Mouse (Mus musculus): ENCODE measurements around the gene Prkce. TPM values are rescaled to one million over a fixed set of nuclear protein-coding genes. Genes with fewer than 3 reads are reported as not detected.

Gene Prkce
- polyA plus RNA-seq, 1 experiment from 2014 or later = 2.0 TPM

GRCm38 (mm10) chr17:86187777-86188176, 20.2 kb downstream of the Prkce start:
- Histone ChIP-seq H3K4me2 (ENCODE audit: low read depth, low read length) (0 out of 2 replicates have a peak overlapping the region, but pooled peaks have one; percentile 13), H3K36me3 (replicated peaks; ENCODE audit: insufficient read depth, low read length) (no peaks in the 10 kb centered on the region), H3K4me3 (ENCODE audit: low read depth, low read length) (no peak overlapping the region), H3K9ac (replicated peaks) (no peak overlapping the region), H3K4me1 (ENCODE audit: insufficient read depth) (peaks cover 20% of the 10 kb centered on the region), H3K27ac (ENCODE audit: low read depth) (no peak overlapping the region), H3K9me3 (ENCODE audit: low read length) (no peaks in the 10 kb centered on the region), H3K27me3 (ENCODE audit: insufficient read depth, low read length) (no peaks in the 10 kb centered on the region)
- peak; percentile 45 for ATAC-seq
- WGBS (ENCODE audit: insufficient replicate concordance) = 26% methylated on average over 1 of the region's 1 CpGs
- TF ChIP-seq EP300 (IDR thresholded peaks at IDR 0.05; ENCODE audit: low read depth) (no peak), CTCF (IDR thresholded peaks at IDR 0.05; ENCODE audit: low read depth) (no peak)
- no peak for DNase-seq

- Histone ChIP-seq H3K36me3 (replicated peaks; ENCODE audit: insufficient read depth, low read length) (no peaks in the 10 kb centered on the region), H3K27ac (ENCODE audit: low read depth) (no peak overlapping the region), H3K9ac (replicated peaks) (no peak overlapping the region), H3K9me3 (ENCODE audit: low read length) (no peaks in the 10 kb centered on the region), H3K4me3 (ENCODE audit: low read depth, low read length) (no peak overlapping the region), H3K4me2 (ENCODE audit: low read depth, low read length) (no peak overlapping the region), H3K27me3 (ENCODE audit: insufficient read depth, low read length) (no peaks in the 10 kb centered on the region), H3K4me1 (ENCODE audit: insufficient read depth) (0 out of 2 replicates have a peak, but pooled peaks cover 4% of the 10 kb centered on the region)
- DNase-seq = no peak
- no peak for ATAC-seq
- TF ChIP-seq CTCF (IDR thresholded peaks at IDR 0.05; ENCODE audit: low read depth) (no peak), EP300 (IDR thresholded peaks at IDR 0.05; ENCODE audit: low read depth) (no peak)
- WGBS (ENCODE audit: insufficient replicate concordance) = 81% methylated on average over 6 of the region's 6 CpGs
Measured at GRCm38 (mm10) chr17:86193979-86194378, 26.4 kb downstream of the Prkce start.

GRCm38 (mm10) chr17:86194921-86195320, 27.3 kb downstream of the Prkce start:
- Histone ChIP-seq H3K9ac (replicated peaks) (no peak overlapping the region), H3K36me3 (replicated peaks; ENCODE audit: insufficient read depth, low read length) (no peaks in the 10 kb centered on the region), H3K9me3 (ENCODE audit: low read length) (no peaks in the 10 kb centered on the region), H3K4me2 (ENCODE audit: low read depth, low read length) (no peak overlapping the region), H3K4me3 (ENCODE audit: low read depth, low read length) (no peak overlapping the region), H3K4me1 (ENCODE audit: insufficient read depth) (0 out of 2 replicates have a peak, but pooled peaks cover 4% of the 10 kb centered on the region), H3K27ac (ENCODE audit: low read depth) (no peak overlapping the region), H3K27me3 (ENCODE audit: insufficient read depth, low read length) (no peaks in the 10 kb centered on the region)
- no peak for DNase-seq
- ATAC-seq = no peak
- TF ChIP-seq EP300 (IDR thresholded peaks at IDR 0.05; ENCODE audit: low read depth) (no peak), CTCF (IDR thresholded peaks at IDR 0.05; ENCODE audit: low read depth) (no peak)
- 77% methylated on average over 8 of the region's 8 CpGs for WGBS (ENCODE audit: insufficient replicate concordance)

- H3K9ac ChIP-seq (replicated peaks) = no peak overlapping the region
- WGBS (ENCODE audit: insufficient replicate concordance) = 80% methylated on average over 16 of the region's 16 CpGs
- no peaks in the 10 kb centered on the region for H3K9me3 ChIP-seq (ENCODE audit: low read length)
- H3K27me3 ChIP-seq (ENCODE audit: insufficient read depth, low read length) = no peaks in the 10 kb centered on the region
- no peak for ATAC-seq
- no peak overlapping the region for H3K4me2 ChIP-seq (ENCODE audit: low read depth, low read length)
- no peak overlapping the region for H3K4me3 ChIP-seq (ENCODE audit: low read depth, low read length)
- H3K4me1 ChIP-seq (ENCODE audit: insufficient read depth) = peaks cover 4% of the 10 kb centered on the region
- TF ChIP-seq CTCF (IDR thresholded peaks at IDR 0.05; ENCODE audit: low read depth) = no peak
- no peak for TF ChIP-seq EP300 (IDR thresholded peaks at IDR 0.05; ENCODE audit: low read depth)
- no peak overlapping the region for H3K27ac ChIP-seq (ENCODE audit: low read depth)
- H3K36me3 ChIP-seq (replicated peaks; ENCODE audit: insufficient read depth, low read length) = no peaks in the 10 kb centered on the region
- no peak for DNase-seq
Measured at GRCm38 (mm10) chr17:86198496-86199465, 31.2 kb downstream of the Prkce start.

- no peaks in the 10 kb centered on the region for H3K27me3 ChIP-seq (ENCODE audit: insufficient read depth, low read length)
Measured at GRCm38 (mm10) chr17:86201981-86202380, 34.4 kb downstream of the Prkce start.

GRCm38 (mm10) chr17:86202972-86203371, 35.4 kb downstream of the Prkce start:
- H3K4me3 ChIP-seq (ENCODE audit: low read depth, low read length) = no peak overlapping the region
- ATAC-seq (no peak), DNase-seq (no peak)
- H3K27ac ChIP-seq (ENCODE audit: low read depth) = no peak overlapping the region
- no peaks in the 10 kb centered on the region for H3K9me3 ChIP-seq (ENCODE audit: low read length)
- no peaks in the 10 kb centered on the region for H3K27me3 ChIP-seq (ENCODE audit: insufficient read depth, low read length)
- H3K4me1 ChIP-seq (ENCODE audit: insufficient read depth) = peaks cover under 1% of the 10 kb centered on the region
- no peaks in the 10 kb centered on the region for H3K36me3 ChIP-seq (replicated peaks; ENCODE audit: insufficient read depth, low read length)
- no peak overlapping the region for H3K9ac ChIP-seq (replicated peaks)
- no peak overlapping the region for H3K4me2 ChIP-seq (ENCODE audit: low read depth, low read length)
- TF ChIP-seq EP300 (IDR thresholded peaks at IDR 0.05; ENCODE audit: low read depth) (no peak), CTCF (IDR thresholded peaks at IDR 0.05; ENCODE audit: low read depth) (no peak)
- WGBS (ENCODE audit: insufficient replicate concordance) = 70% methylated on average over 6 of the region's 6 CpGs

More at GRCm38 (mm10) chr17:86201981-86202380, 34.4 kb downstream of the Prkce start:
- Histone ChIP-seq H3K4me2 (ENCODE audit: low read depth, low read length) (no peak overlapping the region), H3K36me3 (replicated peaks; ENCODE audit: insufficient read depth, low read length) (no peaks in the 10 kb centered on the region), H3K27ac (ENCODE audit: low read depth) (no peak overlapping the region), H3K4me3 (ENCODE audit: low read depth, low read length) (no peak overlapping the region), H3K4me1 (ENCODE audit: insufficient read depth) (no peaks in the 10 kb centered on the region; the same call in none of the 2 replicates), H3K9me3 (ENCODE audit: low read length) (no peaks in the 10 kb centered on the region), H3K9ac (replicated peaks) (no peak overlapping the region)
- DNase-seq = no peak
- 79% methylated on average over 7 of the region's 7 CpGs for WGBS (ENCODE audit: insufficient replicate concordance)
- no peak for ATAC-seq
- TF ChIP-seq EP300 (IDR thresholded peaks at IDR 0.05; ENCODE audit: low read depth) (no peak), CTCF (IDR thresholded peaks at IDR 0.05; ENCODE audit: low read depth) (no peak)
